Mouse (Mus musculus): ENCODE measurements around the gene Enah. TPM values are rescaled to one million over a fixed set of nuclear protein-coding genes. Genes with fewer than 3 reads are reported as not detected.

Gene Enah
- polyA plus RNA-seq, 1 experiment from 2014 or later, result 13.1 TPM

GRCm38 (mm10) chr1:181852466-181852865 is 167.3 kb downstream of the Enah start:
- peak; percentile 9; the same call in 1 of the 2 replicates for ATAC-seq (ENCODE audit: insufficient read depth, low FRiP score)
- Histone ChIP-seq H3K9ac (ENCODE audit: low read length) (peak overlapping the region; percentile 17), H3K9me3 (replicated peaks; ENCODE audit: control insufficient read depth, low read length) (no peaks in the 10 kb centered on the region), H3K27me3 (ENCODE audit: control insufficient read depth, insufficient read depth, low read length) (no peaks in the 10 kb centered on the region), H3K36me3 (ENCODE audit: control insufficient read depth, insufficient read depth, low read length) (no peaks in the 10 kb centered on the region), H3K4me2 (ENCODE audit: low read depth, low read length) (peak overlapping the region; percentile 53), H3K4me3 (replicated peaks; ENCODE audit: low read length) (peak overlapping the region; percentile 15; the same call in 1 of the 2 replicates), H3K27ac (ENCODE audit: low read length) (peak overlapping the region; percentile 66), H3K4me1 (ENCODE audit: control insufficient read depth, insufficient read depth, low read length) (peaks cover 7% of the 10 kb centered on the region; the same call in 1 of the 2 replicates)
- 46% methylated on average over 13 of the region's 13 CpGs for WGBS

GRCm38 (mm10) chr1:181851521-181852310 is 168.1 kb downstream of the Enah start:
- ATAC-seq (ENCODE audit: insufficient read depth, low FRiP score), result no peak
- H3K27ac ChIP-seq (ENCODE audit: low read length), result 0 out of 2 replicates have a peak overlapping the region, but pooled peaks have one; percentile 20
- no peak overlapping the region for H3K4me2 ChIP-seq (ENCODE audit: low read depth, low read length)

GRCm38 (mm10) chr1:181850441-181850840 is 169.3 kb downstream of the Enah start:
- H3K27ac ChIP-seq (ENCODE audit: low read length), result no peak overlapping the region
- H3K27me3 ChIP-seq (ENCODE audit: control insufficient read depth, insufficient read depth, low read length), result no peaks in the 10 kb centered on the region
- no peak overlapping the region for H3K4me3 ChIP-seq (replicated peaks; ENCODE audit: low read length)
- H3K4me2 ChIP-seq (ENCODE audit: low read depth, low read length), result no peak overlapping the region
- H3K9ac ChIP-seq (ENCODE audit: low read length), result no peak overlapping the region
- H3K36me3 ChIP-seq (ENCODE audit: control insufficient read depth, insufficient read depth, low read length), result no peaks in the 10 kb centered on the region
- H3K9me3 ChIP-seq (replicated peaks; ENCODE audit: control insufficient read depth, low read length), result no peaks in the 10 kb centered on the region
- 72% methylated on average over 4 of the region's 4 CpGs for WGBS
- no peak for ATAC-seq (ENCODE audit: insufficient read depth, low FRiP score)
- peaks cover 7% of the 10 kb centered on the region; the same call in 1 of the 2 replicates for H3K4me1 ChIP-seq (ENCODE audit: control insufficient read depth, insufficient read depth, low read length)

More at GRCm38 (mm10) chr1:181851521-181852310, 168.1 kb downstream of the Enah start:
- 77% methylated on average over 12 of the region's 12 CpGs for WGBS
- Histone ChIP-seq H3K27me3 (ENCODE audit: control insufficient read depth, insufficient read depth, low read length) (no peaks in the 10 kb centered on the region), H3K4me3 (replicated peaks; ENCODE audit: low read length) (no peak overlapping the region), H3K36me3 (ENCODE audit: control insufficient read depth, insufficient read depth, low read length) (no peaks in the 10 kb centered on the region), H3K9ac (ENCODE audit: low read length) (no peak overlapping the region), H3K4me1 (ENCODE audit: control insufficient read depth, insufficient read depth, low read length) (peaks cover 7% of the 10 kb centered on the region; the same call in 1 of the 2 replicates), H3K9me3 (replicated peaks; ENCODE audit: control insufficient read depth, low read length) (no peaks in the 10 kb centered on the region)

- Histone ChIP-seq H3K4me3 (replicated peaks; ENCODE audit: low read length) (no peak overlapping the region), H3K27ac (ENCODE audit: low read length) (no peak overlapping the region), H3K9me3 (replicated peaks; ENCODE audit: control insufficient read depth, low read length) (no peaks in the 10 kb centered on the region), H3K27me3 (ENCODE audit: control insufficient read depth, insufficient read depth, low read length) (no peaks in the 10 kb centered on the region), H3K4me1 (ENCODE audit: control insufficient read depth, insufficient read depth, low read length) (peaks cover 4% of the 10 kb centered on the region), H3K9ac (ENCODE audit: low read length) (no peak overlapping the region), H3K4me2 (ENCODE audit: low read depth, low read length) (no peak overlapping the region), H3K36me3 (ENCODE audit: control insufficient read depth, insufficient read depth, low read length) (no peaks in the 10 kb centered on the region)
- ATAC-seq (ENCODE audit: insufficient read depth, low FRiP score), result no peak
- WGBS, result 83% methylated on average over 1 of the region's 1 CpGs
Measured at GRCm38 (mm10) chr1:181848210-181848609, 171.6 kb downstream of the Enah start.

GRCm38 (mm10) chr1:181847396-181847795 is 172.4 kb downstream of the Enah start:
- H3K4me2 ChIP-seq (ENCODE audit: low read depth, low read length), result no peak overlapping the region
- H3K4me1 ChIP-seq (ENCODE audit: control insufficient read depth, insufficient read depth, low read length), result peaks cover 7% of the 10 kb centered on the region; the same call in 1 of the 2 replicates
- no peaks in the 10 kb centered on the region for H3K27me3 ChIP-seq (ENCODE audit: control insufficient read depth, insufficient read depth, low read length)
- H3K9me3 ChIP-seq (replicated peaks; ENCODE audit: control insufficient read depth, low read length), result no peaks in the 10 kb centered on the region
- H3K4me3 ChIP-seq (replicated peaks; ENCODE audit: low read length), result no peak overlapping the region
- H3K27ac ChIP-seq (ENCODE audit: low read length), result no peak overlapping the region
- no peak for ATAC-seq (ENCODE audit: insufficient read depth, low FRiP score)
- H3K36me3 ChIP-seq (ENCODE audit: control insufficient read depth, insufficient read depth, low read length), result no peaks in the 10 kb centered on the region
- WGBS, result 82% methylated on average over 3 of the region's 3 CpGs
- H3K9ac ChIP-seq (ENCODE audit: low read length), result no peak overlapping the region

Other genes starting within 250 kb of the Enah start
- gene Lbr, start 176.9 kb downstream of the Enah start, polyA plus RNA-seq (2015; fragmentation: Nextera tagmentation; extraction: Ambion mirVana), result 127 TPM in 2 replicates
- 140 and 160 TPM in 2 replicates for gene Srp9, start 104.7 kb upstream of the Enah start, polyA plus RNA-seq (2015; fragmentation: Nextera tagmentation; extraction: Ambion mirVana)
- gene Vmn1r1, start 144.5 kb upstream of the Enah start, polyA plus RNA-seq (2015; fragmentation: Nextera tagmentation; extraction: Ambion mirVana), result not detected in 2 replicates